Mouse (Mus musculus): Measurements from ENCODE around the gene Olfr30.

DNA sequence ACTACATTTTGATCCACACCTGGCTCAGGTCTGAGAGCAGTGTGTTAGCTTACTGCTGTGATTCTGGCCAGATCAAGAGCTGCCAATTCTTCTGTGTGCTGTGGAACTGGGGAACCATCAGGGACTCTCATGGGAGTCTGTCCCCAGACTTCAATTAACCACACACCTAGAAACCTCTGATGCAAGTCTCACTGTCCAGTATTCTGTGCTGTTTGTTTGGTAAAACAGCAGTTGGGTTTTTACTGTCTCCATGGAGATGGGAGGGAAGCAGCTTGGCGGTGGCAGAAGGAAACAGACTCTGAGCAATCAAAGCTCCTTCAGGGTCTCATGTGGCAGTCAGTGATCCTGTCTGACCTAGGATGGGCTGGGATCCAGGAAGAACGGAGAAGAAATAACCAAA is 30.4 kb upstream of the Olfr30 start, which contains the start of gene Olfr332:
- TF ChIP-seq GATA1 (IDR thresholded peaks at IDR 0.05; ENCODE audit: borderline replicate concordance, low read length) (no peak), FLI1 (IDR thresholded peaks at IDR 0.05; ENCODE audit: low read length) (no peak)

All from megakaryocyte, embryonic 14.5 days (primary cell).